ENCODE assay signal across 8 mouse cellular contexts in the genomic region with DNA sequence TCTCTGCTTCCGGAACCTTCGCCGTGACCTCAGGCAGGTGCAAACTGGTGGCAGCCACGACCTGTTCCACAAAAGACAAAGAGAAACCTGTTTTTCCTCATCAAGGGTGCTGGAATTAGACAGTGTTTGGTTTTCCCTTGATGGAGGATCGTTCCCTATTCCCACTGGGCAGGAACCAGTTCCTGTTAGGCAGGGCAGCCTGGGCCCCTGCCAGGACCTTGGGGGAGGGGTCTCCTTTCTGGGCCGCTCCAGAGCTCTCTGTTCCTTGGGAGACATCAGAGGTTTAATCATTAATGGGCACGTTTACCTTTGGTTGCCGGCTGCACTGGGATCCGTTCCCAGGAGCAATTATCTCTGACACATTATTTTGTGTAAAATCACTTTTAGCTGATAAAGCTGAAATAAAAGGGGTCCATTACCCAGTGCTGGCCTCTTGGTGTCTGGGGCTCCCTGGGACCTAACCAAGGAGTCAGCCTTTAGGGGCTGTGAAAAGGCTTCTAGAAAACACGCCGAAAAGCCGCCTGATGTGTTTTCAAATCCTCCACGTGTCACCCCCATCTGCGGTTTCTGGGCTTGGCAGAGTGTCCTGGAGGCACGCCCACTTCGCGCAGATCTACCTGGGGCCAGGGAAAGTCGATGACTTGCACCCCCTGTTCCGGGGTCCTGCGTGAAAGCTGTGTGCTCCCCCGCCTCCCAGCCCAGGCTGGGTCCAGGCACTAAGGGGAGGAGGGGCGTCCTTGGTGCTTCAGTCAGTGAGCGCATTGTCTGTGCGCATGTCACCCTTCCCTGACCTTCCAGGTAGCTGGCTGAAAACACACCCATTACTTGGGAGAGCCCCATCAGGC. TPM values are rescaled to one million over a fixed set of nuclear protein-coding genes. Genes with fewer than 3 reads are reported as not detected.
DNase-seq lines count a peak whose midpoint lies in the region; ATAC-seq lines count a peak whose summit lies in the region.

No protein-coding gene starts in this region.

- no peak for ATAC-seq in inflammation-experienced regulatory T-cells, adult 6 months

- peak; percentile 71 for DNase-seq in adrenal gland, postnatal 14 days
- no peak for DNase-seq in adrenal gland, adult 8-10 months
- peak; percentile 84 for DNase-seq in urinary bladder, postnatal 14 days (ENCODE audit: low spot score)
- DNase-seq in urinary bladder, adult 2 months (ENCODE audit: low spot score), result no peak
- DNase-seq in kidney, postnatal 14 days, result peak; percentile 94
- peak; percentile 94 for DNase-seq in lung, postnatal 36 days
- no peak for DNase-seq in c-Kit-positive CD71-positive TER-119-positive erythroid progenitor cells, embryonic 14.5 days (ENCODE audit: low spot score)

RNA-seq across cellular contexts. Expression of gene Ppp1r13b, which starts 29.0 kb away (rescaled TPM):
- 17.5 and 22.0 TPM in 2 replicates for total RNA-seq in adrenal gland, postnatal 14 days (2021)
- 10 to 100 TPM; 16.0 to 26.6 (median 18.7) TPM for total RNA-seq in adrenal gland, adult 8-10 months (2022)
- 16.6 and 24.9 TPM in 2 replicates for polyA plus RNA-seq in urinary bladder, adult 2 months (2012; rRNA removed)
- 10 to 100 TPM in 1 of 3 experiments, 1 to 10 TPM in 2; 4.1 to 12.6 (median 8.6) TPM for polyA plus RNA-seq in inflammation-experienced regulatory T-cells, adult 6 months (2017; shearing (Covaris generic))

RNA-seq across cellular contexts. Expression of gene Atp5mpl, which starts 29.8 kb away (rescaled TPM):
- 533 and 580 TPM in 2 replicates for total RNA-seq in adrenal gland, postnatal 14 days (2021)
- 100 to 1,000 TPM; 314 to 407 (median 358) TPM for total RNA-seq in adrenal gland, adult 8-10 months (2022)
- 214 and 229 TPM in 2 replicates for polyA plus RNA-seq in urinary bladder, adult 2 months (2012; rRNA removed)
- polyA plus RNA-seq in inflammation-experienced regulatory T-cells, adult 6 months (2017; shearing (Covaris generic)), result 100 to 1,000 TPM; 235 to 309 (median 282) TPM

RNA-seq across cellular contexts. Expression of gene Tdrd9, which starts 34.4 kb away (rescaled TPM):
- 0.15 TPM in 1 of 2 replicates, not detected in the other for total RNA-seq in adrenal gland, postnatal 14 days (2021)
- total RNA-seq in adrenal gland, adult 8-10 months (2022), result under 1 TPM in 2 of 4 experiments, not detected in 2; 0.09 to 0.31 TPM
- 0.06 and 0.07 TPM in 2 replicates for polyA plus RNA-seq in urinary bladder, adult 2 months (2012; rRNA removed)
- under 1 TPM in 1 of 3 experiments, not detected in 2; 0.10 TPM for polyA plus RNA-seq in inflammation-experienced regulatory T-cells, adult 6 months (2017; shearing (Covaris generic))

RNA-seq across cellular contexts. Expression of gene Rd3l, which starts 44.2 kb away (rescaled TPM):
- total RNA-seq in adrenal gland, postnatal 14 days (2021), result not detected in 2 replicates
- total RNA-seq in adrenal gland, adult 8-10 months (2022), result not detected
- polyA plus RNA-seq in urinary bladder, adult 2 months (2012; rRNA removed), result not detected in 2 replicates
- not detected for polyA plus RNA-seq in inflammation-experienced regulatory T-cells, adult 6 months (2017; shearing (Covaris generic))

Comparison
In these comparisons a context has a peak if more than half of its experiments do, and no peak if none do; other contexts are left out.
1. DNase-seq: peak in adrenal gland, postnatal 14 days (single experiment), urinary bladder, postnatal 14 days (single experiment), kidney, postnatal 14 days (single experiment) and lung, postnatal 36 days (single experiment); none in adrenal gland, adult 8-10 months (single experiment), urinary bladder, adult 2 months (single experiment) and c-Kit-positive CD71-positive TER-119-positive erythroid progenitor cells, embryonic 14.5 days (single experiment).